Mouse (Mus musculus): ENCODE measurements around the gene Eif4h. TPM values are rescaled to one million over a fixed set of nuclear protein-coding genes. Genes with fewer than 3 reads are reported as not detected.

Eif4h gene
- 441 and 455 TPM in 2 replicates for polyA plus RNA-seq (2016; fragmentation: Nextera tagmentation; extraction: Ambion mirVana)

DNA sequence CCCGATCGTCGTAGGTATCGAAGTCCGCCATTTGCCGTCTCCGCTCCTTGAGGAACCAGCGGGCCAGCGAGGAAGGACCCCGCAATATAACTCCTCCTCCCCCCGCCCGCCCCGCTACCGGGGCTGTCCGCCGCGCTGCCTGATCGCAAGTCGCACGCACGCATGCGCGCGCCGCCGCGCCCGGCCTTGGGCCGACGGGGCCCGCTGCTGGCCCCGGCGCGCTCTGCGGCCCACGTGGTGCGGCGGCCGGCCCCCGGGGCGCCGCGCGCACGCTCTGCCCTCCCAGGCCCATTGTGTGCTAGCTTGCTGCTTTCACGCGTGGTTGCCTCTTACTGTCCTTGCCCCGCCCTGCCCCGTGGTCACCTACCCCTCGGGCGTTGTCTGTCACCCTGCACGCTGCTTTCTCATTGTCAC is at the start of gene Eif4h:
Gene Eif4h, minus strand, starts transcription at position 222 of the 414 bp plus-strand sequence.
- Histone ChIP-seq H3K4me2 (replicated peaks) (peak within 1 kb of the TSS; percentile 79), H3K4me3 (peak within 1 kb of the TSS; percentile 99), H3K9ac (replicated peaks) (peak within 1 kb of the TSS; percentile 99), H3K27ac (replicated peaks) (peak within 1 kb of the TSS; percentile 93), H3K36me3 (peaks cover 21% of the 10 kb centered on the region), H3K9me3 (no peaks in the 10 kb centered on the region), H3K27me3 (no peaks in the 10 kb centered on the region), H3K4me1 (peaks cover 12% of the 10 kb centered on the region)
- under 1% methylated on average over 45 of the region's 52 CpGs for WGBS
- peak; percentile 93 for ATAC-seq (ENCODE audit: low FRiP score, low read depth)

DNA sequence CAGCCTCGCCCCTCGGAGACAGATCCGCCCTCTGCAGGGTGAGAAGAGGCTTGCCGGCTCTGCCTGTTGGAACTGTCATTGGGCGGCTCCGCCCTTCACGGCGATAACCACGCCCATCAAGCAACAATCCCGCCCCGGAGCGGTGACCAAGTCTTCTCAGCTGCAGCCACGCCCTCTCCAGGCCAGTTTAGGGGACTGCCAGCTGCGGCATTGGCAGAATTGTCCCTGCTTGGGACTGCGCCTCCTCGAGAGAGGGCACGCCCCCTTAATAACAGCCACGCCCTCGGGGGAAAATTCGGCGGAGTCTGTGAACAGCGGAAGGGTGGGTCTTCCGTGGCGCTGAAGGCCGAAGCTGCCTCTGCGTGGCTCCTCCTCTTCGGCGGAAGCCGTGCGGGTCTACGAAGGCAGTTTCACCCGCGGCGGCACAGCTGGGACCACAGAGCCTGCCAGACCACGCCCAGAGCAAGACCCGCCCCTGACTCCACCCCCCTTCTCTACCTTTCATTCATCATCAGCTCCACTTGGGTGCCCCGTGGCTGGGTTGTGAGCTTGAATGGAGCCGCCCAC is 49.5 kb upstream of the Eif4h start:
- peak overlapping the region; percentile 85 for H3K4me3 ChIP-seq
- H3K4me1 ChIP-seq: peaks cover 21% of the 10 kb centered on the region
- H3K27ac ChIP-seq (replicated peaks): peak overlapping the region; percentile 88
- H3K9me3 ChIP-seq: no peaks in the 10 kb centered on the region
- under 1% methylated on average over 34 of the region's 38 CpGs for WGBS
- ATAC-seq (ENCODE audit: low FRiP score, low read depth): peak; percentile 94
- peaks cover 25% of the 10 kb centered on the region for H3K36me3 ChIP-seq
- H3K4me2 ChIP-seq (replicated peaks): peak overlapping the region; percentile 82
- peak overlapping the region; percentile 94 for H3K9ac ChIP-seq (replicated peaks)
- no peaks in the 10 kb centered on the region for H3K27me3 ChIP-seq

DNA sequence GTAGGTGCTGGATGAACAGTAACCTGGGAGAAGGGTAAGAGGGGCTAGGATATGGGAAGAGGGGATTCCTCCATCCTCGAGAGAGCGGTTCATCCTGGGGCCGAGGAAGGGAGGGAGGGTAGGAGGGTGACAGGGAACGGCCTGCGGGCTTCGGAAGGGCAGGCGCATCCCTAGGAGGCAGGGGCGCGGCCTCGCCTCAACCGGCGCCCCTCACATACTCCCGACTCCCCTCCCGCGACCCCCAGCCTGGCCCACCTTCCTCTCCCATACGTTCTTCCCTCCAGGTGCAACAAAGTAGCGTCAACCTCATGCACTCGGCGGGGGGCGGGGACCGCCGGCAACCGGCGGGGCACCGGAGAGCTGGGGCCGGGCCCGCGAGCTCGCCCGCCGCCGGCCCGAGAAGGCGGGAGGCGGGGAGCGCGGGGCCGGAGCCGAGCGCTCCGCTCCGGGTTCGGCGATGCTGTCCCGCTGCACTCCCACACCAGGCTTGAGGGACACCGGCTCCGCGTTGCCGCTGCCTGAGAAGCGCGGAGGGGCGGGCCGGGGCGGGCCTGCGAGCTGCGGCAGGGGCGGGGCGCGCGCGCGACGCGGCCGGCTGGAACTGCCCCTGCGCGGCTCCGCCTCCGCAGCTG is 48.9 kb upstream of the Eif4h start, which contains the start of gene Limk1:
Gene Limk1, minus strand, starts transcription at position 513 of the 632 bp plus-strand sequence.
- Histone ChIP-seq H3K9ac (replicated peaks) (peak within 1 kb of the TSS; percentile 94), H3K4me3 (peak within 1 kb of the TSS; percentile 85), H3K27me3 (no peaks in the 10 kb centered on the region), H3K9me3 (no peaks in the 10 kb centered on the region), H3K27ac (replicated peaks) (peak within 1 kb of the TSS; percentile 88), H3K36me3 (peaks cover 29% of the 10 kb centered on the region), H3K4me2 (replicated peaks) (peak within 1 kb of the TSS; percentile 82), H3K4me1 (peaks cover 21% of the 10 kb centered on the region)
- 1% methylated on average over 52 of the region's 69 CpGs for WGBS
- ATAC-seq (ENCODE audit: low FRiP score, low read depth): peak; percentile 21

DNA sequence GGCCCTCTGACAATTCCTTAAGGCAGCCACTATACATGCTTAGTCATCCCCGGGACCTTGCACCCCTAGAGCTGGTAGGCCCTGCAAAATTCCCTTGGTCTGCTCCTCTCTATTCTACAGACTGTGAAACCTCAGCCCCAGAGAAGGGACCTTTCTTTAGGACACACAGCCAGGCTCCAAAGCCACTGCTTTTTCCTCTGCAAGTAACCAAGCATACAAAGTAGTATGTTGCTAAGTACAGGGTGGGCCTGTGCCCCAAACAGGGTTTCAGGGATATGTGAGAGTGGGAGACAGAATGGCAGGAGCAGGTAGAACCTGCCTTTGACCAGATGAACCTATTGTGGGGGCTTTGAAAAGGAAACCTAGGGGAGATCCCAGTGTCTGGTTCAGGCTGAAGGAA is 47.9 kb upstream of the Eif4h start:
- peak overlapping the region; percentile 94 for H3K9ac ChIP-seq (replicated peaks)
- WGBS: 85% methylated on average over 1 of the region's 1 CpGs
- H3K27ac ChIP-seq (replicated peaks): no peak overlapping the region
- peak overlapping the region; percentile 85 for H3K4me3 ChIP-seq
- H3K9me3 ChIP-seq: no peaks in the 10 kb centered on the region
- H3K4me1 ChIP-seq: peaks cover 21% of the 10 kb centered on the region
- H3K27me3 ChIP-seq: no peaks in the 10 kb centered on the region
- ATAC-seq (ENCODE audit: low FRiP score, low read depth): no peak
- peak overlapping the region; percentile 82 for H3K4me2 ChIP-seq (replicated peaks)
- peaks cover 34% of the 10 kb centered on the region for H3K36me3 ChIP-seq

DNA sequence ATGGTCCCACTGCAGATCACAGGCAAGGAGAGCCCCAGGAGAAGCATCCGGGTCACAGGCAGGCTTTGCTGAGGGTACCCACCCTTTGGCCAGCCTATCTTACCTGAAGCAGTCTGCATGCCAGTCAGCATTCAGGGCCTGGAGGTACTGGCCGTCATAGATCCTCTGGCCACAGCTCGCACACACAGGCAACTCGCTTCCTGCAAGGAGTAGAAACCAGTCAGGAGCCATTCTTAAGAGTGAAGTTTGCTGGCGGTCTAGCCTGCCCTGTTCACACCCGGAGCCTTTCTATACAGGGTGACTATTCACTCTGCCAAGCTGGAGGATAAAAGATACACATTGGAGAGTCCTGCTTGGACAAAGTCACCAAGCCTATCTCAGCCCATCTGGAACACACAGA is 47.3 kb upstream of the Eif4h start:
- no peaks in the 10 kb centered on the region for H3K27me3 ChIP-seq
- WGBS: 88% methylated on average over 6 of the region's 6 CpGs

DNA sequence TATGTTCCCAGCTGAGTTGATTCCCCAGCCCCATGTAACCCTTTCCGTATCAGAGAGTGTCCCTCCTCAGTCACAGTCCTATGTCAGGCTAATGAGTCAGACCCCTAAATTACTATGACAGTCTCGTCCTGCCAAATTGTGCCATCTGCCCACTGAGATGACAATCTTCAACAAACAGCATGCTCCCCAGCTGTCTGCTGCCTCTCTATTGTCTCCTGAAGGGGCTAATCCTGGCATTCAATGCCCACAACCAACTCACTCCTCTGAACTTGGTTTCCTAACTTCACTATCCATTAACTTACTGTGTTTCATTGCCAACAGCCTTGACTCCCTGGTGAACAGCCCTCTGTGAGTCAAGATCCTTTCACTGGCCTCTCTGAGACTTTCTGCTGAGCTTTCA is 45.1 kb upstream of the Eif4h start:
- Histone ChIP-seq H3K9me3 (no peaks in the 10 kb centered on the region), H3K4me1 (peaks cover 26% of the 10 kb centered on the region), H3K36me3 (peaks cover 38% of the 10 kb centered on the region), H3K9ac (replicated peaks) (no peak overlapping the region), H3K27me3 (no peaks in the 10 kb centered on the region), H3K4me2 (replicated peaks) (no peak overlapping the region), H3K27ac (replicated peaks) (no peak overlapping the region), H3K4me3 (no peak overlapping the region)
- ATAC-seq (ENCODE audit: low FRiP score, low read depth): no peak
- 79% methylated on average over 2 of the region's 2 CpGs for WGBS

More for the DNA sequence above, 47.3 kb upstream of the Eif4h start:
- Histone ChIP-seq H3K9me3 (no peaks in the 10 kb centered on the region), H3K27ac (replicated peaks) (no peak overlapping the region), H3K4me3 (no peak overlapping the region), H3K4me2 (replicated peaks) (no peak overlapping the region), H3K36me3 (peaks cover 34% of the 10 kb centered on the region), H3K4me1 (peaks cover 21% of the 10 kb centered on the region), H3K9ac (replicated peaks) (peak overlapping the region; percentile 94; the same call in 1 of the 2 replicates)
- ATAC-seq (ENCODE audit: low FRiP score, low read depth): no peak

DNA sequence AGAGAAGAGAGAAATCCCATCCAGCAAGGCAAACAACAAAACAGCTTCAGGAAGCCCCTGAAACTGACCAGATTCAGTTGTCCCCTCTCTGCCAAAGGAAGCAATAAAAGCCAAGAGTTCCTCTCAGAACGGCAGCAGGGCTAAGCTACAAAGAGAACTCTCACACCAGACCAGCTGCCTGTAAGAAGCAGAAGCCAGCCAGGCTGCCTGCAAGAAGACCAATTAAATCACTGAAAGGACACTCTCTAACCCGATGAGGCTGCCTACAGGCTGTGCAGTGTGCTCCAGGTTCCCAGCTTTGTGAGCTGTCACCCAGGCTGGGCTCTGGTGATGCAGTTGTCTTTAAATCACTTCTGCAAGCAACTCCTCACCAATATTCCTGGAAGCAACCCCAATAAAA is 44.5 kb upstream of the Eif4h start:
- Histone ChIP-seq H3K9me3 (no peaks in the 10 kb centered on the region), H3K27ac (replicated peaks) (no peak overlapping the region), H3K4me3 (no peak overlapping the region), H3K27me3 (no peaks in the 10 kb centered on the region), H3K36me3 (peaks cover 38% of the 10 kb centered on the region), H3K4me2 (replicated peaks) (no peak overlapping the region), H3K4me1 (peaks cover 27% of the 10 kb centered on the region), H3K9ac (replicated peaks) (no peak overlapping the region)
- 81% methylated on average over 2 of the region's 2 CpGs for WGBS
- ATAC-seq (ENCODE audit: low FRiP score, low read depth): no peak

DNA sequence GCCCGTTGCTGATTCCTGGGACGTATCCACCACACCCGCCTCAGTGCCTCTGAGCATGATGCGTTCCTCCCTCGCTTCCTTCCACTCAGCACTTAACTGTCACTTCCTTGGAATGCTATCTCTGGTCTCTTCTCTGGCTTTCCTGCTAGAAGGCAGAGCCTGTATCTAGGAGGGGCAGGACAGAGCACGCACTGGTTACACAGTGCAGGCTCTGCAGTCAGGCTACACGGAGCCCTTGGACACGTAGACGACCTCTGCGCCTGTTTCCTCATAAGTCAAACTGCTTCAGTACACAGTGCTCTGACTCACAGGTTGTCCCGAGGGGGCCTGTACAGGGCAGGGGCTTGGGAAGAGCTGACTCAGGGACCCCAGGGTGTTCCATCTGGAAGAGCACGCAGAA is 40.9 kb upstream of the Eif4h start:
- no peak overlapping the region for H3K27ac ChIP-seq (replicated peaks)
- H3K4me3 ChIP-seq: no peak overlapping the region
- H3K36me3 ChIP-seq: peaks cover 30% of the 10 kb centered on the region
- peaks cover 40% of the 10 kb centered on the region for H3K4me1 ChIP-seq
- no peak overlapping the region for H3K4me2 ChIP-seq (replicated peaks)
- 0 out of 2 replicates have a peak, but pooled peaks cover 7% of the 10 kb centered on the region for H3K27me3 ChIP-seq
- no peak overlapping the region for H3K9ac ChIP-seq (replicated peaks)
- ATAC-seq (ENCODE audit: low FRiP score, low read depth): no peak
- WGBS: 90% methylated on average over 12 of the region's 12 CpGs
- H3K9me3 ChIP-seq: no peaks in the 10 kb centered on the region

DNA sequence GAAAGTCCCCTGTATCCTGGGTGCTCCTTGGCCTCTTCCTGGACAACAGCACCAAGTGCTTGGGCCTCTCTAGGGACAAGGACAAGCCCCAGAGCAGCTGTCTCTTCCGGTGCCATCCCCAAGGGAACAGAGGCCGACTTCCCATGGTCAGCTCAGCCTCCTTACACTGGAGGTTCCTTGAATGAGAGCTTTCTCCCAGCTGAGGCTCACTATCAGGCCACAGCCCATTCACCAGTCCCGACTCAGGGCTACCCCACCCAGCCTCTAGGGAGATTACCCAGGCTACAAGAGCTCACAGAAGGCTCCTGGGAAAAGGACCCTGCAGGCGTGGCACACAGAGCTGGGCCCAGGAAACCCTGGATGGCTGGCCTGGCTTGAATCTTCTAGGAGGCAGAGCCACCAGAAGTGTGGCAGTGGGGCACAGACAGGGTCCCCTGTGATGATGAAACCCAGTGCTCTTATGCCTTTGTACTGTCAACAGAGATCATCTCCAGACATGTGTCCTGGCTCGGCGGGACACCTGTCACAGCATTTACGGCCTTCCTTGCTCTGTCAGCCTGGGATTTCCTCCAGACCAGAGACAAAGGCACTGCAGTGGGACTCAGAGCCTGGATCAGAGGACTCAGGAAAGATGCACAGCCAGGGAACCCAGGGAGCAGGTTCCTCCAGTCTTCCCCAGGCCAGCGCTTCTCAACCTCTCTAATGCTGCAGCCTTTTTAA is 39.7 kb upstream of the Eif4h start:
- no peak overlapping the region for H3K4me2 ChIP-seq (replicated peaks)
- 0 out of 2 replicates have a peak, but pooled peaks cover 7% of the 10 kb centered on the region for H3K27me3 ChIP-seq
- H3K9me3 ChIP-seq: no peaks in the 10 kb centered on the region
- WGBS: 63% methylated on average over 8 of the region's 8 CpGs
- H3K4me3 ChIP-seq: no peak overlapping the region
- no peak overlapping the region; the same call in 1 of the 2 replicates for H3K9ac ChIP-seq (replicated peaks)
- peaks cover 19% of the 10 kb centered on the region for H3K36me3 ChIP-seq
- H3K27ac ChIP-seq (replicated peaks): no peak overlapping the region
- no peak for ATAC-seq (ENCODE audit: low FRiP score, low read depth)
- peaks cover 37% of the 10 kb centered on the region for H3K4me1 ChIP-seq

DNA sequence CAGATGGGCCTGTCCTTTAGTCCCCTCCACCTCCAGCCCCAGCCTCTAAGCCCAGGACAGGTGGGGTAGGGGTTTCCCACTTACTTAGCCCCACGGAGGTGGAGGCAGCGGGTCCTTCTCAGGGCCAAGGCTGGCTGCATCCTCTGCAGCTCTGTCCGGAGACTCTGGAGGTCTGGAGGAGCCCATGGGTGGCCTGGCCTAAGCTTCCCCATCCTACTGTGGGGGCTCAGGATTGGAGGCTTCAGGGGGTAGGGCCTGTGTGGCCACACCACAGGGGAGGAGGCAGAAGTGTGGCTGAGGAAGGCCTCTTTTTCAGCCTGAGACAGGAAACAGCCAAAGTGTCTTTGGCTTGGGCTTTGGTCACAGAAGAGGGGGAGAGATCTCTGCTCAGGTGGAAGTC is 38.7 kb upstream of the Eif4h start:
- H3K4me2 ChIP-seq (replicated peaks): no peak overlapping the region
- H3K27me3 ChIP-seq: 0 out of 2 replicates have a peak, but pooled peaks cover 7% of the 10 kb centered on the region
- WGBS: 75% methylated on average over 3 of the region's 3 CpGs
- H3K4me1 ChIP-seq: peaks cover 35% of the 10 kb centered on the region
- ATAC-seq (ENCODE audit: low FRiP score, low read depth): no peak
- no peaks in the 10 kb centered on the region for H3K9me3 ChIP-seq
- H3K9ac ChIP-seq (replicated peaks): no peak overlapping the region
- H3K36me3 ChIP-seq: peaks cover 12% of the 10 kb centered on the region
- H3K4me3 ChIP-seq: no peak overlapping the region
- H3K27ac ChIP-seq (replicated peaks): no peak overlapping the region

DNA sequence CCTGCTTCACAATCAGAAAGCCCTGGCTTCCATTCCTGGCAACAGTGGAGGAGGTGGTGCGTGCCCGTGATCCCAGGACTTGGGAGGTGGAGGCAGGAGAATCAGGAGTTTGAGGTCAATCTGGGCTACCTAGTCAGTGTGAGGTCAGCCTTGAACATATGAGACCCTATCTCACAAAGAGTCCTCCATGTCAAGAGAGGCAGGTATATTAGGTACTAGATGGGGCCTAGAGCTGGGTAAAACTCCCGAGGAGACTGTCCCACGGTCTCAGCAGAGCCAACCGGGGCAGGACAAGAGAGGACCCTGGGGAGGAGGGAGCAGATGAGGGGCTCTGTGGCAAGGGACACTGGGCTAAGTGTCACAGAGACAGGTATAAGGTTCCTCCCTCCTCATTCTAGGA is 38.2 kb upstream of the Eif4h start:
- H3K9me3 ChIP-seq: no peaks in the 10 kb centered on the region
- ATAC-seq (ENCODE audit: low FRiP score, low read depth): no peak
- no peak overlapping the region for H3K4me2 ChIP-seq (replicated peaks)
- no peak overlapping the region for H3K4me3 ChIP-seq
- H3K27me3 ChIP-seq: 0 out of 2 replicates have a peak, but pooled peaks cover 7% of the 10 kb centered on the region
- peaks cover 13% of the 10 kb centered on the region for H3K36me3 ChIP-seq
- H3K27ac ChIP-seq (replicated peaks): peak overlapping the region; percentile 92; the same call in 1 of the 2 replicates
- H3K9ac ChIP-seq (replicated peaks): no peak overlapping the region
- 82% methylated on average over 5 of the region's 5 CpGs for WGBS
- H3K4me1 ChIP-seq: peaks cover 35% of the 10 kb centered on the region

All from midbrain, embryonic 12.5 days (tissue).